Mouse (Mus musculus) cerebellum, adult 2 months (tissue): Measurements from ENCODE around the gene Lrrk1.

Experiments used
- CTCF ChIP-seq: fragments of 200-500 bp; IDR thresholded peaks from 2 replicates; pipeline ENCODE4 v1.5.1; 2011; ENCODE audit warnings: low read depth, mild to moderate bottlenecking, control low read depth, low read length, moderate library complexity, borderline replicate concordance; ENCODE audit not compliant: insufficient read depth
- POLR2A ChIP-seq: fragments of 200-500 bp; IDR thresholded peaks from 2 replicates; pipeline ENCODE4 v1.6.1; 2011; ENCODE audit warnings: low read length, control low read depth, borderline replicate concordance; ENCODE audit not compliant: insufficient read depth

DNA sequence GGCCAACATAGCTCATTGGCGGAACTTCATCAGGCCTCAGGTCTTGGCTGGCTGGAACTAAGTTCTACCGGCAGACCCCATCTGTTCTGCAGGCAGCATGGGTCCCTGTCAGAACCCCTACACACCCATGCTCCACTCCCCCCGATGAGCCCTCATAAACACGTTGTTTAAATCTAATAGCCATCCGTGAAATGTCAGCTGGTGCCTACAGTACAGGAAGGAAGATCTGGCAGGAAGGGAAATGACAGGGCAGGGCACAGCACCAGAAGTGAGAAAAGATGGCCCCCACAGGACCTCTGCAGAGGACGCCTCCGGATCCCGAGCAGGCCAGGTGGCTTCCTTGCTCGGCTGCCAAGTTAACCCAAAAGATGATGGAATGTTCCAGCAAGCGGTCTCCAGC lies 16.0 kb upstream of the Lrrk1 start:
- TF ChIP-seq CTCF: no peak
- no peak for TF ChIP-seq POLR2A
